Mouse (Mus musculus): ENCODE measurements around the gene L3mbtl3.

Gene L3mbtl3

GRCm38 (mm10) chr10:26337896-26338503 lies 37.8 kb downstream of the L3mbtl3 start:
- DNase-seq (ENCODE audit: low spot score in 2 of 2) = no peak

GRCm38 (mm10) chr10:26333966-26334365 lies 41.8 kb downstream of the L3mbtl3 start:
- no peak for DNase-seq (ENCODE audit: low spot score in 2 of 2)

DNA sequence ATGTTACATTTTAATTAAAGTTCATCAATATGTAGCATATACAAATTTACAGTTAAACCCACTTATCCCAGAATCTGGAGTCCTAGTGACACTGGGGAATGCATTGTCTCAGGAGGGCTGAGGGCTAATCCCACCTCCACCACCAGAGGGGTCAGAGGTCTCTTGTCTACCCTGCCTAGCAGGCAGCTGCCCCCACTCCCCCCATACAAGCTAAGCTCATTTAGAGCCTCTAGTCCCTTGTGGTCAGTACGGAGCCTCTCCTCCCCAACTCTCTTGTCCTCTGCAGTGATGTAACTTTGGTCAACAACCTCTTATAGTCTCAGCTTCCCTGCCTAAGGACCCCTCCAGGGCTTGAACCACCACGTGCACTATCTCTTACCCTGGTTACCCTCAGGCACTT lies 43.0 kb downstream of the L3mbtl3 start:
- DNase-seq (ENCODE audit: low spot score in 2 of 2) = no peak

DNA sequence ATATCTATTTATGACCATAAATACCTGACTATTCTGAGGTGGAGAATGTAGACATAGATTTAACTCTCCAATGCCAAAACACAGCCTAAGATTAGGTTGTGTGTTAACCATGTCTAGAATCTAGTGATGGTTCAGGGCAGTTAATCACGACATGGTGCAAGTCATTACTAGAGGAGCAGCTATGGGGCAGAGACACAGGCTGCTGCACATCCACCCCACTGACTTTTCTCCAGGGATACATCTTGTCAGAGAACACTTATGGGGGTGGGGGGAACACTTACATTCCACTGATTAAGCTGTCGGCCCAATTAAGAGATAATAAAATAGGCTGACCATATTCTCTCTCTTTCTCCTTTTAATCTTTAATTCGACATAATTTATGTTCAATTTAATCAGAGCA lies 46.9 kb downstream of the L3mbtl3 start:
- no peak for DNase-seq (ENCODE audit: low spot score in 2 of 2)

- no peak for DNase-seq (ENCODE audit: low spot score in 2 of 2)
Measured at GRCm38 (mm10) chr10:26327691-26328542, 47.9 kb downstream of the L3mbtl3 start.

GRCm38 (mm10) chr10:26327291-26327690 lies 48.5 kb downstream of the L3mbtl3 start:
- no peak for DNase-seq (ENCODE audit: low spot score in 2 of 2)

GRCm38 (mm10) chr10:26325320-26325719 lies 50.5 kb downstream of the L3mbtl3 start:
- DNase-seq (ENCODE audit: low spot score in 2 of 2) = no peak

- no peak for DNase-seq (ENCODE audit: low spot score in 2 of 2)
Measured at GRCm38 (mm10) chr10:26322344-26323051, 53.3 kb downstream of the L3mbtl3 start.

DNA sequence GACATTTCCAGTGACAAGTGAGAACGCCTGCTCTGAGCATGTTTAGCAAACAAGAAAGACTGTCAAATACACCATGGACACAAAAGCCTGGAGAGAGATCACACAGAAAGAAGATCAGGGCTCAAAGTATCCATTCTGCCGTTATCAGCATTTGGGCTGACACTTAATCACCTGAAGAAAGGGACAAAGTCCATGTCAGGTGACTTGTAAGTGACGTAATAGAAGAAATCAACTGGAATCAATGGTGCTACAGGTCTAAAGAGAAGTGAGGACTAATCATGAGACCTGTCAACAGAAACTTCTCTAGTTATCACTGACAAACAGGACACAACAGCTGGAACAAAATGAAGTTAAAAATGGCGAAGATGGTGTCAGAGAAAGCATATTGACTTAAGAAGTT lies 55.1 kb downstream of the L3mbtl3 start:
- no peak for DNase-seq (ENCODE audit: low spot score in 2 of 2)

GRCm38 (mm10) chr10:26314327-26314726 lies 61.4 kb downstream of the L3mbtl3 start:
- DNase-seq (ENCODE audit: low spot score in 2 of 2) = no peak

GRCm38 (mm10) chr10:26303485-26303884 lies 72.3 kb downstream of the L3mbtl3 start:
- no peak for DNase-seq (ENCODE audit: low spot score in 2 of 2)

DNA sequence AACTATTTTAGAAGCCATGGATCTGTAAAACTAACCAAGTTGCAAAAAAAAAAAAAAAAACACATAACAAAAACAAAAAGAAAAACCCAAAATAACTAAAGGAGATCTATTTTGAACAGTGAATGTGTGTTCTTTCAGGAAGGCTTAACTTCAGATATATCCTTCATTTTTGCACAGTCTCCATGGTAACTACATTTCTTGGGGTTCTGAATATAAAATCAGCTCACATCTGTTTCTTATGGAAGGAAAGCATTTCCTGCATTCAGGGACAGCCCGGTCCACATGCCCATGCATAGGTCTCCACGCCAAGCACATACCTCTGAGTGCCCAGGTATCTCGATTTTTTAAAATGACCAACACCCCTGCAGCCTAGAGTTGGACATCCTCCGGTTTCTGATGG lies 73.4 kb downstream of the L3mbtl3 start:
- no peak for DNase-seq (ENCODE audit: low spot score in 2 of 2)

DNA sequence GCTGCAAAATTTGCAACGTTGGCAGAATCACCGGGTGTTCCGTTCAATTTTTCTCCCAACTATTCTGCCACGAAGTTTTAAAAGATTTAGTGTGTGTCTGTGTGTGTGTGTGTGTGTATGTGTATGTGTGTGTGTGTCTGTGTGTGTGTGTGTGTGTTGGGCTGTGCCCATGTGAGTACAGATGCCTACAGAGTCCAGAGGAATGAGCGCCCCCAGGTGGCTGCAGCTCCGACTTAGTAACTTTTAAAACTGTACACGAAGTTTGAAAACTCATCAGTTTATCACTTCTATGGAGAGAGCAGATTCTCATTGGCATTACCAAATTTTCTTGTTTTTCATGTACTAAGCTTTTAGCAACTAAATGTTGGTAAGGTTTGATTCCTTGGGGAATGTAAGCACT lies 78.1 kb downstream of the L3mbtl3 start:
- no peak for DNase-seq (ENCODE audit: low spot score in 2 of 2)

GRCm38 (mm10) chr10:26297200-26297599 lies 78.6 kb downstream of the L3mbtl3 start:
- DNase-seq (ENCODE audit: low spot score in 2 of 2) = no peak

DNA sequence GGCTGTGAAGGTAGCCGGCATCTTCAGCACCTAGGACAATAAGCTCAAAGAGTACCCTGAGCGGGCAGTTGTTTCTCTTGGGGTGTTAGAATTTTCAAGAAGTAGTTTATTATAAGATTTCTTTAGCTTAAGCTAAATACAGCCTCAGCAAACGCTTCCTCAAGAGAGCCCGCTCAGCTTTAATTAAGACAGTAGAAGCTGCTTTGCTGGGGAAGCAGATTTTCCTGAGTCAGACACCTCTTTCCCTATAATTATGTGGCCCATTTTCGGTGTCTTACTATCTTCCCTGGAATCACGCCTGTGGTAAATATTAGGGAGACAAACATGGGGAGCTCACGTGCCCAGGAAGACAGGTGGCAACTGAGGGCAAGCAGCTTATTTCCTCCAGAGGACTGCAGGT lies 88.6 kb downstream of the L3mbtl3 start:
- no peak for DNase-seq (ENCODE audit: low spot score in 2 of 2)

GRCm38 (mm10) chr10:26280009-26280408 lies 95.8 kb downstream of the L3mbtl3 start:
- no peak for DNase-seq (ENCODE audit: low spot score in 2 of 2)

GRCm38 (mm10) chr10:26275414-26275813 lies 100.4 kb downstream of the L3mbtl3 start:
- DNase-seq (ENCODE audit: low spot score in 2 of 2) = no peak

- no peak for DNase-seq (ENCODE audit: low spot score in 2 of 2)
Measured at GRCm38 (mm10) chr10:26263744-26264459, 111.9 kb downstream of the L3mbtl3 start.

GRCm38 (mm10) chr10:26259908-26260307 lies 115.9 kb downstream of the L3mbtl3 start:
- no peak for DNase-seq (ENCODE audit: low spot score in 2 of 2)

- peak; percentile 50 to 60 for DNase-seq (ENCODE audit: low spot score in 2 of 2)
Measured at GRCm38 (mm10) chr10:26249426-26250165, 126.2 kb downstream of the L3mbtl3 start.

DNA sequence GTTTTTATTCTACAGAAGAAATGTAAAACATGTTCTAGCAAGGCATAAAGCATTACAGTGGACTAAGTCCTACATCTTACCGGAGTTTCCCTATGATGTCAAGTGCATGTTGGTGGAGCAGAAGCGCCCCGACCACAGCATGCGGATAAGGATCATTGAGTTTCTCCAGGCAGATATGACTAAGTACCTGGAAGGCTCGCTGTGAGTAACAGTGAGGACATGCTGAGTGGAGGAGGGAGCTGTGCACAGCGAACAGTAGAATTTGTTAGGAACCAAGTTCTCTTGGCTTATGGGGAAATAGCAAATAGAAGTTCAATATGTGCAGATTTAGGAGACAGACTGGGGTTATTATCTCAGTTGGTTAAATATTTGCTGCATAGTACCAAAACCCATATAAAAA lies 131.3 kb downstream of the L3mbtl3 start:
- no peak for DNase-seq (ENCODE audit: low spot score in 2 of 2)

All from frontal cortex, postnatal 14 days (tissue).